Mouse (Mus musculus): ENCODE results near the gene Cdx4. TPM values are rescaled to one million over a fixed set of nuclear protein-coding genes. Genes with fewer than 3 reads are reported as not detected.

Cdx4 gene
- polyA plus RNA-seq, 1 experiment, result not detected

DNA sequence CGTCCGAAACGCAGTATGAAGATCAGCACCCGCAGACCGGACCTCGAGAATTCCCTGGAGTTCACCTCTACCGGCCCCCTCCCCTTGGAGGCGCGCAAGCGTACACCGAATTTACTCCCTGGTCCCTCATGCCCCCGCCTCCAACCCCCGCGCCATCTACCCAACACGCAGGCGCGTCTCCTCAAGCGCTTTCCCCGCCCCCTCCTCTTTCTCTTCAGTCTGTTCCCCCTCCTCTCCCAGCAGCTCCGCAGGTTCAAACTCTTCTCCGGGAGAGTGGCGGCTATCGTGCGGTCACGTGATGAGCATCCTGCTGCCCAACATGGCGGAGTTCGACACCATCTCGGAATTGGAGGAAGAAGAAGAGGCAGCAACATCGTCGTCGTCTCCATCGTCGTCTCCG lies 35.1 kb downstream of the Cdx4 start, which contains the start of gene Chic1:
Gene Chic1 (plus strand): TSS at position 190 of the 400 bp plus-strand sequence.
- Histone ChIP-seq H3K79me2 (ENCODE audit: control insufficient read depth, insufficient read depth) (no peaks in the 10 kb centered on the region), H3K4me2 (ENCODE audit: low read depth) (peak within 1 kb of the TSS; percentile 60), H3K36me3 (ENCODE audit: control insufficient read depth, insufficient read depth) (no peaks in the 10 kb centered on the region), H3ac (ENCODE audit: control insufficient read depth, insufficient read length) (peak within 1 kb of the TSS; percentile 18), H3K4me3 (peak within 1 kb of the TSS; percentile 65), H3K27me3 (ENCODE audit: control insufficient read depth, insufficient read depth, insufficient read length) (no peaks in the 10 kb centered on the region)
- TF ChIP-seq USF1 (IDR thresholded peaks at IDR 0.05; ENCODE audit: low read depth) (peak; percentile 84), POLR2A (IDR thresholded peaks at IDR 0.05; ENCODE audit: insufficient read length, low read depth) (peak; percentile 44), REST (IDR thresholded peaks at IDR 0.05; ENCODE audit: insufficient read depth, insufficient read length) (no peak), MAX (IDR thresholded peaks at IDR 0.05; ENCODE audit: low read depth) (no peak), SRF (IDR thresholded peaks at IDR 0.05; ENCODE audit: control insufficient read depth, insufficient read length, low read depth) (no peak), POLR2AphosphoS2 (IDR thresholded peaks at IDR 0.05; ENCODE audit: insufficient read length, low read depth) (no peak), TCF12 (IDR thresholded peaks at IDR 0.05; ENCODE audit: insufficient read depth, poor library complexity, severe bottlenecking) (no peak), MYOD1 (IDR thresholded peaks at IDR 0.05; ENCODE audit: control insufficient read depth in 1 of 3, insufficient read length in 2 of 3, low read depth in 2 of 3) (no peak), CEBPB (IDR thresholded peaks at IDR 0.05; ENCODE audit: insufficient read depth, poor library complexity, severe bottlenecking) (no peak), MYOG (IDR thresholded peaks at IDR 0.05; ENCODE audit: control insufficient read depth in 1 of 3, insufficient read depth in 1 of 3, insufficient read length in 2 of 3, low read depth in 2 of 3) (no peak), TCF3 (IDR thresholded peaks at IDR 0.05; ENCODE audit: insufficient read length, low read depth) (no peak), E2F4 (IDR thresholded peaks at IDR 0.05; ENCODE audit: insufficient read depth) (no peak)

DNA sequence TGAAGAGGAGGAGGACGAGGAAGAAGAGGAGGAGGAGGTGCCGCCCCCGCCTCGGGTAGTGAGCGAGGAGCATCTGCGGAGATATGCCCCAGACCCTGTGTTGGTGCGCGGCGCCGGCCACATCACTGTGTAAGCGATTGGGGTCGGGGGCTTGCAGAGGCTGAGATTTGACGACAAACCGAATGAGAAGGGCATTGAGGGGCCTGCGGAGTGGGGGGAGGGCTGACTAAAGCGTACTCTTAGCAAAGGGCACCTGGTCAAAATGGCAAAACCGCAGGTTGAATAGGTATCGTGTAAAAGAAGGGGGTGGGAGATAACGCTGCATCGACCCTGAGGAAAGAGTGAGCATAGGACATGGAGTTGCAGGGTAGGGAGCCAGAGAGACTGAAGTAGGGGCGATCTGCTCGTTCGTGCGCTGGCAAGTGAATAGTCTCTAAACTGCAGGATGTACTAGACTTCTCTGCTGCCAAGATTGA lies 35.6 kb downstream of the Cdx4 start:
- Histone ChIP-seq H3K27me3 (ENCODE audit: control insufficient read depth, insufficient read depth, insufficient read length) (no peaks in the 10 kb centered on the region), H3K4me2 (ENCODE audit: low read depth) (peak overlapping the region; percentile 60), H3ac (ENCODE audit: control insufficient read depth, insufficient read length) (peak overlapping the region; percentile 18), H3K4me3 (peak overlapping the region; percentile 65), H3K36me3 (ENCODE audit: control insufficient read depth, insufficient read depth) (no peaks in the 10 kb centered on the region), H3K79me2 (ENCODE audit: control insufficient read depth, insufficient read depth) (no peaks in the 10 kb centered on the region)
- no peak for TF ChIP-seq MYOD1 (IDR thresholded peaks at IDR 0.05; ENCODE audit: control insufficient read depth in 1 of 3, insufficient read length in 2 of 3, low read depth in 2 of 3)
- TF ChIP-seq USF1 (IDR thresholded peaks at IDR 0.05; ENCODE audit: low read depth), result no peak
- TF ChIP-seq TCF12 (IDR thresholded peaks at IDR 0.05; ENCODE audit: insufficient read depth, poor library complexity, severe bottlenecking), result no peak
- no peak for TF ChIP-seq REST (IDR thresholded peaks at IDR 0.05; ENCODE audit: insufficient read depth, insufficient read length)
- no peak for TF ChIP-seq CEBPB (IDR thresholded peaks at IDR 0.05; ENCODE audit: insufficient read depth, poor library complexity, severe bottlenecking)
- TF ChIP-seq POLR2AphosphoS2 (IDR thresholded peaks at IDR 0.05; ENCODE audit: insufficient read length, low read depth), result no peak
- TF ChIP-seq MYOG (IDR thresholded peaks at IDR 0.05; ENCODE audit: control insufficient read depth in 1 of 3, insufficient read depth in 1 of 3, insufficient read length in 2 of 3, low read depth in 2 of 3), result no peak
- TF ChIP-seq TCF3 (IDR thresholded peaks at IDR 0.05; ENCODE audit: insufficient read length, low read depth), result no peak
- no peak for TF ChIP-seq MAX (IDR thresholded peaks at IDR 0.05; ENCODE audit: low read depth)
- no peak for TF ChIP-seq POLR2A (IDR thresholded peaks at IDR 0.05; ENCODE audit: insufficient read length, low read depth)

DNA sequence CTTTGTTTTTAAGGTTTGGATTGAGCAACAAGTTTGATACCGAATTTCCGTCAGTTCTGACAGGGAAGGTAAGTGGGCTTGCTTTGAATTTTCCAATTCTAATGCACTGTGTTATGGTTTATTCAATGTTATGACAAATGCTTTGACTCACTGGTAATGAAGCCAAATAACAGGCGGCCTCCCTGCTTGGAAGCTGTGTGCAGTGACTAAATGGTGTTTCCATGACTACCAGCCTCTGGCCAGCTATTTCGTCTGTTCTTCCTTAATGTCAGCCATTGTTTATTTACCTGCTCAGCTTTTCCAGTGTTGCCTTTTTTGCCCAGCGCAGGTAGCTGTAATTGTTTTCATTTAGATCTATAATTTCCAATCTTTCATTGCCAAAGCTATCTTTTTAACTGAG lies 45.0 kb downstream of the Cdx4 start:
- no peaks in the 10 kb centered on the region for H3K27me3 ChIP-seq (ENCODE audit: control insufficient read depth, insufficient read depth, insufficient read length)

GRCm38 (mm10) chrX:103368650-103369049 lies 47.5 kb downstream of the Cdx4 start:
- TF ChIP-seq CEBPB (IDR thresholded peaks at IDR 0.05; ENCODE audit: insufficient read depth, poor library complexity, severe bottlenecking) (no peak), MYOD1 (IDR thresholded peaks at IDR 0.05; ENCODE audit: control insufficient read depth in 1 of 3, insufficient read length in 2 of 3, low read depth in 2 of 3) (no peak), TCF12 (IDR thresholded peaks at IDR 0.05; ENCODE audit: insufficient read depth, poor library complexity, severe bottlenecking) (no peak), POLR2A (IDR thresholded peaks at IDR 0.05; ENCODE audit: insufficient read length, low read depth) (no peak), SRF (IDR thresholded peaks at IDR 0.05; ENCODE audit: control insufficient read depth, insufficient read length, low read depth) (no peak), MYOG (IDR thresholded peaks at IDR 0.05; ENCODE audit: control insufficient read depth in 1 of 3, insufficient read depth in 1 of 3, insufficient read length in 2 of 3, low read depth in 2 of 3) (no peak), TCF3 (IDR thresholded peaks at IDR 0.05; ENCODE audit: insufficient read length, low read depth) (no peak), POLR2AphosphoS2 (IDR thresholded peaks at IDR 0.05; ENCODE audit: insufficient read length, low read depth) (no peak), USF1 (IDR thresholded peaks at IDR 0.05; ENCODE audit: low read depth) (no peak), E2F4 (IDR thresholded peaks at IDR 0.05; ENCODE audit: insufficient read depth) (no peak), REST (IDR thresholded peaks at IDR 0.05; ENCODE audit: insufficient read depth, insufficient read length) (no peak), MAX (IDR thresholded peaks at IDR 0.05; ENCODE audit: low read depth) (no peak)
- Histone ChIP-seq H3K4me2 (ENCODE audit: low read depth) (no peak overlapping the region), H3ac (ENCODE audit: control insufficient read depth, insufficient read length) (no peak overlapping the region), H3K27me3 (ENCODE audit: control insufficient read depth, insufficient read depth, insufficient read length) (no peaks in the 10 kb centered on the region), H3K79me2 (ENCODE audit: control insufficient read depth, insufficient read depth) (no peaks in the 10 kb centered on the region), H3K4me3 (no peak overlapping the region), H3K36me3 (ENCODE audit: control insufficient read depth, insufficient read depth) (no peaks in the 10 kb centered on the region)

More for the DNA sequence above, 45.0 kb downstream of the Cdx4 start:
- Histone ChIP-seq H3K79me2 (ENCODE audit: control insufficient read depth, insufficient read depth) (no peaks in the 10 kb centered on the region), H3ac (ENCODE audit: control insufficient read depth, insufficient read length) (no peak overlapping the region), H3K36me3 (ENCODE audit: control insufficient read depth, insufficient read depth) (no peaks in the 10 kb centered on the region), H3K4me3 (no peak overlapping the region), H3K4me2 (ENCODE audit: low read depth) (no peak overlapping the region)
- TF ChIP-seq SRF (IDR thresholded peaks at IDR 0.05; ENCODE audit: control insufficient read depth, insufficient read length, low read depth), result no peak

DNA sequence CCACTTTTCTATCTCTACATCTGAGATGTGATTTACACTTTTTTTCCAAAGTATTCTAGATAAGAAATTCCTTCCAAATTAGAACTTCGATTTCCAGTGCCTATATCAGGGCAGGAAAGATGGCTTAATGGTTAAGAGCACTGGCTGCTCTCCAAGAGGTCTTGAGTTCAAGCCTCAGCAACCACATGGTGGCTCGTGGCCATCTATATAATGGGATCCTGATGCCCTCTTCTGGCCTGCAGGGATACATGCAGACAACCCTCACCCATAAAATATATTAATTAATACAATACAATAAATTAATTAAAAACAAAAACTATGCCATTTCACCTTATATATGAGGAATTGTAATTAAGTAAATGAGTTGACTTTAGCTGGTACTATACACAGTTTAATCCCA lies 50.0 kb downstream of the Cdx4 start:
- Histone ChIP-seq H3K79me2 (ENCODE audit: control insufficient read depth, insufficient read depth) (no peaks in the 10 kb centered on the region), H3K27me3 (ENCODE audit: control insufficient read depth, insufficient read depth, insufficient read length) (no peaks in the 10 kb centered on the region), H3K36me3 (ENCODE audit: control insufficient read depth, insufficient read depth) (no peaks in the 10 kb centered on the region), H3ac (ENCODE audit: control insufficient read depth, insufficient read length) (no peak overlapping the region), H3K4me3 (no peak overlapping the region), H3K4me2 (ENCODE audit: low read depth) (no peak overlapping the region)
- TF ChIP-seq CEBPB (IDR thresholded peaks at IDR 0.05; ENCODE audit: insufficient read depth, poor library complexity, severe bottlenecking) (no peak), TCF12 (IDR thresholded peaks at IDR 0.05; ENCODE audit: insufficient read depth, poor library complexity, severe bottlenecking) (no peak)
